Mouse (Mus musculus) midbrain, embryonic 10.5 days (tissue): ENCODE measurements around the gene Zfp622. TPM values are rescaled to one million over a fixed set of nuclear protein-coding genes. Genes with fewer than 3 reads are reported as not detected.
A peak's percentile ranks its signal among the peaks of the same experiment; 100 is the strongest.
"Not testable (repeated sequence)": the region's sequence is repeated elsewhere in the genome, so short reads cannot be mapped to it uniquely, and the experiment has no call there.

Experiments
- DNase-seq: peaks from one replicate; pipeline ENCODE4 v3.0.0-alpha.2; 2017; ENCODE audit warnings: low spot score
- H3K27ac ChIP-seq: fragments of 300-500 bp; sonication (generic); replicated peaks from 2 replicates; pipeline ENCODE4 v1.5.1; 2016; ENCODE audit warnings: mild to moderate bottlenecking
- H3K27me3 ChIP-seq: fragments of 300-500 bp; sonication (generic); 2 replicates; pipeline ENCODE4 v1.6.1; 2016; ENCODE audit warnings: low read depth, mild to moderate bottlenecking; ENCODE audit not compliant: poor library complexity, severe bottlenecking
- H3K36me3 ChIP-seq: fragments of 300-500 bp; sonication (generic); 2 replicates; pipeline ENCODE4 v1.6.1; 2016; ENCODE audit warnings: mild to moderate bottlenecking, moderate library complexity
- H3K4me1 ChIP-seq: fragments of 300-500 bp; sonication (generic); 2 replicates; pipeline ENCODE4 v1.6.1; 2016
- H3K4me3 ChIP-seq: fragments of 300-500 bp; sonication (generic); 2 replicates; pipeline ENCODE4 v1.5.1; 2016; ENCODE audit warnings: mild to moderate bottlenecking, moderate library complexity
- H3K9me3 ChIP-seq: fragments of 300-500 bp; sonication (generic); replicated peaks from 2 replicates; pipeline ENCODE4 v1.6.1; 2016; ENCODE audit warnings: mild to moderate bottlenecking
- WGBS: fragments of 180-500 bp; shearing (Covaris S2); methylation state at CpG from one replicate; pipeline ENCODE4 v1.1.7; 2016; 5-methylcytosine and 5-hydroxymethylcytosine counted together
- polyA plus RNA-seq: library from polyadenylated mRNA; unstranded; fragments of >200 nt; fragmentation: Nextera tagmentation; extraction: Ambion mirVana; gene quantifications from 2 replicates; pipeline ENCODE4 v1.2.1, GENCODE M21; 2016

Gene Zfp622
- polyA plus RNA-seq, 1 experiment from 2014 or later: 24.4 TPM

- not testable (repeated sequence) for DNase-seq, H3K27me3 ChIP-seq, H3K9me3 ChIP-seq
- Histone ChIP-seq H3K4me3 (peak overlapping the region; percentile 100), H3K36me3 (peaks cover 23% of the 10 kb centered on the region), H3K27ac (peak overlapping the region; percentile 91), H3K4me1 (peaks cover 18% of the 10 kb centered on the region)
- WGBS: 22% methylated on average over 6 of the region's 6 CpGs
These were observed 552 bp upstream of the Zfp622 start for GRCm38 (mm10) chr15:25983614-25984013.

DNA sequence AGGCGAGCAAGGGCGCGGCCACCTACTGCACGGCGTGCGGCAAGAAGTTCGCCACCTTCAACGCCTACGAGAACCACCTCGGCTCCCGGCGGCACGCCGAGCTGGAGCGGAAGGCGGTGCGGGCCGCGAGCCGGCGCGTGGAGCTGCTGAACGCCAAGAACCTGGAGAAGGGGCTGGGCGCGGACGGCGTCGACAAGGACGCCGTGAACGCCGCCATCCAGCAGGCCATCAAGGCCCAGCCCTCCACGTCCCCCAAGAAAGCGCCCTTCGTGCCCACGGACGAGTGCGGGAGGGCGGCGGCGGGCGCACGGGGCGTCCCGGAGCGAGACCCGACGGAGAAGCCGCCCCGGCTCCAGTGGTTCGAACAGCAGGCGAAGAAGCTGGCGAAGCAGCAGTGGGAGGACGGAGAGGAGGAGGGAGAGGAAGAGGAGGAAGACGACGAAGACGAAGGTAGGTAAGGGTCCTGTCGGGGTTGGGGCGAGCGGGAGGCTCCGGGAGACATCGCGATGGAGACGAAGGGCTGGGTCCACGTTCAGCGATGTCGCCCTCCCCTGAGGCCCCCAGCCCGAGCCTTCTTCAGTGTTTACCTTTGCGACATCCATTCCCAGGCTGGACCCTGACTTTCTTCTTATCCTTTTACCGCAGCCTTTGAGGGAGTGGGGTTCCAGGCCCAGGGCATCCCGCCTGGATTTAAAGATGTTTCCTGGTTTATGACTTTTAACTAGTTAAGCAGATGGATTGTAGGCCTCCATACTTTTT lies 747 bp downstream of the Zfp622 start:
- Histone ChIP-seq H3K9me3 (no peaks in the 10 kb centered on the region), H3K4me3 (peak overlapping the region; percentile 100), H3K27ac (peak overlapping the region; percentile 91), H3K27me3 (no peaks in the 10 kb centered on the region), H3K4me1 (peaks cover 18% of the 10 kb centered on the region), H3K36me3 (peaks cover 35% of the 10 kb centered on the region)
- DNase-seq: no peak
- WGBS: under 1% methylated on average over 71 of the region's 71 CpGs

- WGBS: 64% methylated on average over 8 of the region's 8 CpGs
- no peaks in the 10 kb centered on the region for H3K4me1 ChIP-seq
- no peaks in the 10 kb centered on the region for H3K27me3 ChIP-seq
- DNase-seq: peak; percentile 27
- peaks cover 91% of the 10 kb centered on the region for H3K36me3 ChIP-seq
- no peaks in the 10 kb centered on the region for H3K9me3 ChIP-seq
- no peak overlapping the region for H3K4me3 ChIP-seq
- H3K27ac ChIP-seq: no peak overlapping the region
These were observed 9.0 kb downstream of the Zfp622 start for GRCm38 (mm10) chr15:25992992-25993727.

DNA sequence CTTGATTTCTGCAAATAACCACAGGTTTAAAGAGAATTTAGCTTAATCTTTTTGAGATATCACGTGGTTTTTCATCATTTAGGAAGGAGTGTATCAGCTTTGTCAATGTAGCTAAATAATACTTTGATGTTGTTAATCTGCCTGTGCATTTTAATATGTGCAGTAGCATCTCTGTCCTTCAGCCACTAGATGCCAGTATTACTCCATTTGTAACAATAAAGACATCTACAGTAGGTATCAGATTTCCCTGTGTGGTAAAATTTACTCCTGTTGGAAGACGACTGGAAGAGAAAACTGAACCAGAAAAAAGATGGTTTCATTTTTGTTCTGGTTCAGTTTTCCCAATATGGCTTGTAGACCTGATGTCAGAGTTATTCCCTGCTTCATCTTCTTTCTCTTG lies 11.4 kb downstream of the Zfp622 start:
- peaks cover 5% of the 10 kb centered on the region; the same call in 1 of the 2 replicates for H3K4me1 ChIP-seq
- no peak overlapping the region for H3K4me3 ChIP-seq
- peaks cover 72% of the 10 kb centered on the region for H3K36me3 ChIP-seq
- no peak for DNase-seq
- H3K27ac ChIP-seq: no peak overlapping the region
- 64% methylated on average over 2 of the region's 2 CpGs for WGBS
- H3K27me3 ChIP-seq: no peaks in the 10 kb centered on the region
- no peaks in the 10 kb centered on the region for H3K9me3 ChIP-seq

GRCm38 (mm10) chr15:25999545-25999944 lies 15.4 kb downstream of the Zfp622 start:
- not testable (repeated sequence) for H3K9me3 ChIP-seq, H3K27me3 ChIP-seq, H3K27ac ChIP-seq, H3K4me3 ChIP-seq, H3K4me1 ChIP-seq, DNase-seq
- WGBS: 29% methylated on average over 5 of the region's 5 CpGs
- peaks cover 34% of the 10 kb centered on the region for H3K36me3 ChIP-seq

- H3K4me1 ChIP-seq: no peaks in the 10 kb centered on the region
- H3K9me3 ChIP-seq: no peaks in the 10 kb centered on the region
- no peak overlapping the region for H3K4me3 ChIP-seq
- no peak for DNase-seq
- no peaks in the 10 kb centered on the region for H3K27me3 ChIP-seq
- H3K36me3 ChIP-seq: no peaks in the 10 kb centered on the region
- H3K27ac ChIP-seq: no peak overlapping the region
- 88% methylated on average over 3 of the region's 3 CpGs for WGBS
These were observed 24.5 kb downstream of the Zfp622 start for GRCm38 (mm10) chr15:26008621-26009020.

DNA sequence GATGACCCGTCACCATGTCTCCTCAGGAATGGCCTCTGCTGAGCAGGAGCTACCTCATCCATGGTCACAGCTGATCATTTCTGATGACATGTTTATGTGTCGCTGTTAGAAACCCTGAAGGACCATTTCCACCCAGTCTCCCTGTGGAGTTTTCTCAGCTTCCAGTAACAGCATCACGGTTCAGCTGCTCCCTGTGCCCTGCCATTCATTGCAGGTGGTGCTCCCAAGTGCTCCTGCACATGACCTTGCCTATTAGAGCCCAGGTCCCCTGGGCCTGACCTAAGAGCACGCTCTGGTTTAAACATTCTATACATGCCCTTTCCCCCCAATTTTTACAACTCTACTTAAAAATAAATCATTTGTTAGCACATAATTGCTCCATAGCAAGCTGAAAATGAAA lies 28.7 kb downstream of the Zfp622 start:
- Histone ChIP-seq H3K27me3 (no peaks in the 10 kb centered on the region), H3K4me3 (no peak overlapping the region), H3K4me1 (0 out of 2 replicates have a peak, but pooled peaks cover 5% of the 10 kb centered on the region), H3K9me3 (no peaks in the 10 kb centered on the region), H3K27ac (no peak overlapping the region), H3K36me3 (no peaks in the 10 kb centered on the region)
- DNase-seq: no peak
- WGBS: 80% methylated on average over 4 of the region's 4 CpGs

DNA sequence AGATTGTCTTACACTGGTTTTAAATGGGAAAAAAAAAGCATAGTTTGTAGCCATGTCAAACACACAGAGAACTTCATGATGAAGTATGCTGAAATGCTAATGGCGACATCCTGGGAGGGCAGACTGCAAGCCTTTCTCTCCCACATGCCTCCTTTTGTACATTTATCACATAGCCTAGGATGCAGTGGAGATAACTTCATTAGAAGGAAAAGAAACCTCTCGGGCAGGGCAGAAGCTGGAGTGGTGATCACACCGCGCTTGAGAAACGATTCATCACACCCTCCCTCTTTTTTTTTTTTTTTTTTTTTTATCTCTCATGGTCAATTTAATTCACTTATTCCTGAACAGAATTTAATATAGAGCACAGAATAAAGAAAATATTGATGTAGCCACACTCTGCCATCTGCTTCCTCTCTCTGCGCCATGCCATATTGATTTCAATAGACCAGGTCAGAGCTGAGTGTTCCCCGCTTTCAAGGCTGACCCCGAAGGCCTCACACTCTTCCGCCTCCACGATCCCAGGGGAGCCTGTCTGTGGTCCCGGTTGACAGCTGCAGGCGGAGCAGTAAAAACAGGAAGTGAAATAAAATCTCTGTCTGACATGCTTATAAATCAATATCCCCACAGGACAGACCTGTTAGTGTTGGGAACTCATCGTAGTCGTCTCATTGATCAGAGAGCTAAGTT lies 32.0 kb downstream of the Zfp622 start:
- WGBS: 80% methylated on average over 14 of the region's 14 CpGs
- Histone ChIP-seq H3K36me3 (no peaks in the 10 kb centered on the region), H3K27ac (no peak overlapping the region), H3K27me3 (no peaks in the 10 kb centered on the region), H3K9me3 (no peaks in the 10 kb centered on the region), H3K4me3 (no peak overlapping the region), H3K4me1 (0 out of 2 replicates have a peak, but pooled peaks cover 5% of the 10 kb centered on the region)
- peak; percentile 30 for DNase-seq

GRCm38 (mm10) chr15:26021721-26022120 lies 37.6 kb downstream of the Zfp622 start:
- 77% methylated on average over 8 of the region's 8 CpGs for WGBS
- Histone ChIP-seq H3K36me3 (no peaks in the 10 kb centered on the region), H3K9me3 (no peaks in the 10 kb centered on the region), H3K4me1 (no peaks in the 10 kb centered on the region), H3K4me3 (no peak overlapping the region), H3K27ac (no peak overlapping the region), H3K27me3 (no peaks in the 10 kb centered on the region)
- DNase-seq: no peak

- H3K36me3 ChIP-seq: no peaks in the 10 kb centered on the region
- no peaks in the 10 kb centered on the region for H3K4me1 ChIP-seq
- DNase-seq: no peak
- WGBS: 83% methylated on average over 5 of the region's 5 CpGs
- H3K9me3 ChIP-seq: no peaks in the 10 kb centered on the region
- H3K27ac ChIP-seq: no peak overlapping the region
- H3K27me3 ChIP-seq: no peaks in the 10 kb centered on the region
- H3K4me3 ChIP-seq: no peak overlapping the region
These were observed 38.5 kb downstream of the Zfp622 start for GRCm38 (mm10) chr15:26022636-26023035.

GRCm38 (mm10) chr15:26031692-26032091 lies 47.5 kb downstream of the Zfp622 start:
- H3K9me3 ChIP-seq: no peaks in the 10 kb centered on the region
- H3K27ac ChIP-seq: no peak overlapping the region
- H3K4me1 ChIP-seq: no peaks in the 10 kb centered on the region
- WGBS: 82% methylated on average over 3 of the region's 3 CpGs
- no peaks in the 10 kb centered on the region for H3K27me3 ChIP-seq
- H3K36me3 ChIP-seq: no peaks in the 10 kb centered on the region
- H3K4me3 ChIP-seq: no peak overlapping the region
- DNase-seq: no peak

GRCm38 (mm10) chr15:26040567-26040966 lies 56.4 kb downstream of the Zfp622 start:
- H3K9me3 ChIP-seq: no peaks in the 10 kb centered on the region
- 48% methylated on average over 1 of the region's 1 CpGs for whole genome bisulfite sequencing
- H3K4me3 ChIP-seq: no peak overlapping the region
- no peaks in the 10 kb centered on the region for H3K27me3 ChIP-seq
- no peak for DNase-seq
- H3K4me1 ChIP-seq: no peaks in the 10 kb centered on the region
- H3K36me3 ChIP-seq: no peaks in the 10 kb centered on the region
- no peak overlapping the region for H3K27ac ChIP-seq
